Mouse (Mus musculus) heart, embryonic 16.5 days (tissue): ENCODE data around the gene Gal3st2c. TPM values are rescaled to one million over a fixed set of nuclear protein-coding genes. Genes with fewer than 3 reads are reported as not detected.

Source experiments
- ATAC-seq: fragments of 200-750 bp; cut with Nextera tagmentation; replicated peaks from 2 replicates; pipeline ENCODE4 v1.8.0; 2017; ENCODE audit warnings: moderate number of reproducible peaks; ENCODE audit not compliant: insufficient read depth, low FRiP score; ENCODE audit errors: extremely low read depth
- H3K27ac ChIP-seq: fragments of 300-500 bp; sonication (generic); 2 replicates; pipeline ENCODE4 v1.5.1; 2014; ENCODE audit warnings: mild to moderate bottlenecking, low read length, control low read depth, moderate library complexity
- H3K27me3 ChIP-seq: fragments of 300-500 bp; sonication (generic); 2 replicates; pipeline ENCODE4 v1.6.1; 2014; ENCODE audit warnings: low read length, mixed read lengths; ENCODE audit not compliant: control insufficient read depth, insufficient read depth
- H3K36me3 ChIP-seq: fragments of 300-500 bp; sonication (generic); 2 replicates; pipeline ENCODE4 v1.6.1; 2014; ENCODE audit not compliant: control insufficient read depth, insufficient read depth
- H3K4me1 ChIP-seq: fragments of 300-500 bp; sonication (generic); 2 replicates; pipeline ENCODE4 v1.6.1; 2014; ENCODE audit warnings: low read length, mixed read lengths; ENCODE audit not compliant: control insufficient read depth, insufficient read depth
- H3K4me2 ChIP-seq: fragments of 300-500 bp; sonication (generic); 2 replicates; pipeline ENCODE4 v1.6.1; 2014; ENCODE audit warnings: low read depth, mild to moderate bottlenecking, control low read depth, low read length
- H3K4me3 ChIP-seq: fragments of 300-500 bp; sonication (generic); 2 replicates; pipeline ENCODE4 v1.5.1; 2014; ENCODE audit warnings: mild to moderate bottlenecking, control low read depth, low read length
- H3K9ac ChIP-seq: fragments of 300-500 bp; sonication (generic); 2 replicates; pipeline ENCODE4 v1.6.1; 2014; ENCODE audit warnings: low read length, control low read depth
- H3K9me3 ChIP-seq: fragments of 300-500 bp; sonication (generic); replicated peaks from 2 replicates; pipeline ENCODE4 v1.6.1; 2016; ENCODE audit warnings: low read length; ENCODE audit not compliant: control insufficient read depth
- WGBS: fragments of 180-500 bp; shearing (Covaris S2); extraction: QIAGEN DNeasy Blood & Tissue Kit; methylation state at CpG from one replicate; pipeline ENCODE4 v1.1.7; 2014; 5-methylcytosine and 5-hydroxymethylcytosine counted together
- polyA plus RNA-seq: library from polyadenylated mRNA; unstranded; fragments of >200 nt; fragmentation: Nextera tagmentation; extraction: Ambion mirVana; gene quantifications from 2 replicates; pipeline ENCODE4 v1.2.1, GENCODE M21; 2015

The Gal3st2c gene
- polyA plus RNA-seq, 1 experiment from 2014 or later = 0.03 TPM

DNA sequence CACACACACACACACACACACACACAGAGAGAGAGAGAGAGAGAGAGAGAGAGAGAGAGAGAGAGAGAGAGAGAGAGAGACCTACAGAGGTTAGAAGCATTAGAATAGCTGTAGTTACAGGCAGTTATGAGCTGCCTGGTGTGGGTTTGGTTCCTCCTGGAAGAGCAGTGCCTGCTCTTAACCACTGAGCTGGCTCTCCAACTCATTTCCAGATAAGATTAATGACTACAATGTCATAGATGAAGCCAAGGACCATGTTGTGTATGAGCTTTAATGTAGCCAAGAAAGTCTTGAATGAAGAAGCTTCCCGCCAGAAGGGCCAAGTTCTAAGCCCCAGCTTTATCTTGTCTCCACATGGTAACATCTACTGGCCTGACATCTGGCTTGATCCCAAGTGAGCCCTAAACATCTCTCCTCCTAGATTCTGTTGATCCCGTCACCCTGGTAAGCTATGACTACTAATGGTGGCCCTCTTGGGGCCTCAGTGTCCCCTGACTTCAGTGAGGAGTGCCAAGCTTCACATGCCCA, 42.8 kb downstream of the Gal3st2c start:
- Histone ChIP-seq H3K4me1 (peaks cover 5% of the 10 kb centered on the region; the same call in 1 of the 2 replicates), H3K4me3 (no peak overlapping the region), H3K27me3 (no peaks in the 10 kb centered on the region), H3K4me2 (no peak overlapping the region), H3K9ac (no peak overlapping the region), H3K27ac (no peak overlapping the region), H3K36me3 (no peaks in the 10 kb centered on the region), H3K9me3 (no peaks in the 10 kb centered on the region)
- WGBS = 75% methylated on average over 2 of the region's 2 CpGs
- ATAC-seq = no peak

DNA sequence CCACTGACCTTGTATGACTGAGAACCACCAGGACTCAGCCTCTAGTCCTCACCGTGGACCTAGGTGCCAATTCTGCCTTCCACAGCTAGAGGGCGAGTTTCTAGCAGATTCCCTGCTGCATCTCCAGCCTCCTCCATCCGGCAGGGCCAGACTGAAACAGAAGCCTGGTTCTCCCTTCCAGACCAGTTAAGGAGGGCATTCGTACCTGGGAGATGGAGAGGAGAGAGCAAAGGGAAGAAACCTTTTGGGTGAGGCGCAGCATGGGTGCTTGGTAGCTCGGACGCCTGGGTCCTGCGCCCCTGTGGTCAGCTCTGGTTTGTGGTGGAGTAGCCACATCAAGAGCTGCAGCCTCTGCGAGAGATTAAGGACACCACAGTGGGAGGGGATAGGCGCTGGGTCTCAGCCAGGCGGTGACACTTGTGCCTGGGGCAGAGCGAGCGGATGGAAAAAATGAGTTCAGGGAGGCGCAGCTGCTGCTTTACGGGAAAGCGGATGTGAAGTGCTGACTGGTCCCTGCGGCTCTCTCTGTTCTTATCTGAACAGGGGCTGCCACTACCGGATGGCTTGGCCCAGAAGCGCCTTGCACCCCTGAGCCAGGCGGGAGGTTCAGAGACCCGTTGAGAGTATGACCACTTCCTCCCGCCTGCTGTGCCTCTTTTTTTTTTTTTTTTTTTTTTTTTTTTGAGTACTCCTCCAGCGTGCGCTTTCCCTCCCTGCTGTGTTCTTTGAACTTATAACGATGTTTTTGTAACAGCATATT, 44.9 kb downstream of the Gal3st2c start:
- Histone ChIP-seq H3K27ac (peak overlapping the region; percentile 91), H3K9ac (peak overlapping the region; percentile 54), H3K27me3 (no peaks in the 10 kb centered on the region), H3K9me3 (no peaks in the 10 kb centered on the region), H3K4me2 (peak overlapping the region; percentile 89), H3K4me3 (peak overlapping the region; percentile 54), H3K36me3 (no peaks in the 10 kb centered on the region), H3K4me1 (peaks cover 5% of the 10 kb centered on the region; the same call in 1 of the 2 replicates)
- under 1% methylated on average over 25 of the region's 25 CpGs for WGBS
- ATAC-seq = peak; percentile 90

DNA sequence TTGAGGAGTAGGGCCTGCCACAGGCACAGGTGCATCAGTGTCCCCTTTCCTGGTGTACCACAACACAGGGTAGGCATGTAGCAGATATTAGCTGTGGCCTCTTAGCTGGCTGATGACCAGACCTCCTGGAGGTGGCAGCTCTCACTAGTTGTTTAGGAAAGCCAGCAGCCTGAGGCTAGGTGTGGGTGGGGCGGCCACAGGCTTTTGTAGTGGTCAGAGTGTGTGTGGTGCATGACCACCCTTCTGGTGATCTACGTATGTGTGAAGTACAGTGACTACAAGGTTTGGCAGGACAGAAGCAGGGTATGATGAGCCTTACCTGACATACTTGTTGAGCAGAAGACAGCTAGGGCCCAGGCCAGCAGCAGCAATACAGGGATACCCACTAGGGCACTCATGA, 50.1 kb downstream of the Gal3st2c start:
- no peaks in the 10 kb centered on the region for H3K36me3 ChIP-seq
- no peak overlapping the region for H3K4me3 ChIP-seq
- H3K4me1 ChIP-seq = peaks cover 5% of the 10 kb centered on the region; the same call in 1 of the 2 replicates
- no peak overlapping the region for H3K4me2 ChIP-seq
- no peaks in the 10 kb centered on the region for H3K9me3 ChIP-seq
- no peaks in the 10 kb centered on the region for H3K27me3 ChIP-seq
- WGBS = 88% methylated on average over 2 of the region's 2 CpGs
- no peak for ATAC-seq
- no peak overlapping the region for H3K27ac ChIP-seq
- H3K9ac ChIP-seq = no peak overlapping the region

DNA sequence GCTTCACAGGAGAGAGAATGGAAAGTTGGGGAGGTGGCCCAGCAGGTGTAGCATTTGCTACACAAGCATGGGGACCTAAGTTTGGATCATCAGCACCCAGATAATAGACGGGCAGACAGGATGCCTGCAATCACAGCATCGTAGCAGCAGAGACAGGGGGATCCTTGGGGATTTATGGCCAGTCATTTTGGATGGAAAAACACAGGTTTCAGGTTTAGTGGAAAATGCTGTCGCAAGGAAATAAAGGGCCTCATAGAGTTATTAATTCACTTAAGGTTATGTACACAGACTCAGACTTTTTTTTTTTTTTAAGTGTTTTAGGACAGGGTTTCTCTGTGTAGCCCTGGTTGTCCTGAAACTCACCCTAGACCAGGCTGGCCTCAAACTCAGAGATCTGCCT, 55.2 kb downstream of the Gal3st2c start:
- Histone ChIP-seq H3K4me1 (no peaks in the 10 kb centered on the region), H3K9me3 (no peaks in the 10 kb centered on the region), H3K36me3 (no peaks in the 10 kb centered on the region), H3K4me3 (no peak overlapping the region), H3K27me3 (no peaks in the 10 kb centered on the region), H3K27ac (no peak overlapping the region), H3K4me2 (no peak overlapping the region), H3K9ac (no peak overlapping the region)
- ATAC-seq = no peak
- WGBS = 65% methylated on average over 3 of the region's 3 CpGs

DNA sequence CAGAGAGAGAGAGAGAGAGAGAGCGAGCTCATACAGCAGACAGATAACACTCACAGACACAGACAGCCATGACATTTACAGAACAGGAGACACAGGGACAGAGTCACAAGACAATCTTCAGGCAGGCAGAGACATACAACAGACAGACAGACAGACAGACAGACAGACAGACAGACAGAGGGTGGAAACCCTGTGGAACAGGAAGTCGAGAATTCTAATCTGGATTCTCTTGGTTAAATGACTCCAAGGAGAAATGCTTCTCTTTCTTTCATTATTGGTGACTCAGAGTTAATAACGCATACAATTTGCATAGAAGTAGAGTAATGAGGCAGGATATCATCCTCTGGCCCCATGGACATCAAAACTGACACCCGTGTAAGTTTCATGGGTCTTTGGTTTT, 56.2 kb downstream of the Gal3st2c start:
- no peak for ATAC-seq
- 73% methylated on average over 4 of the region's 4 CpGs for WGBS

DNA sequence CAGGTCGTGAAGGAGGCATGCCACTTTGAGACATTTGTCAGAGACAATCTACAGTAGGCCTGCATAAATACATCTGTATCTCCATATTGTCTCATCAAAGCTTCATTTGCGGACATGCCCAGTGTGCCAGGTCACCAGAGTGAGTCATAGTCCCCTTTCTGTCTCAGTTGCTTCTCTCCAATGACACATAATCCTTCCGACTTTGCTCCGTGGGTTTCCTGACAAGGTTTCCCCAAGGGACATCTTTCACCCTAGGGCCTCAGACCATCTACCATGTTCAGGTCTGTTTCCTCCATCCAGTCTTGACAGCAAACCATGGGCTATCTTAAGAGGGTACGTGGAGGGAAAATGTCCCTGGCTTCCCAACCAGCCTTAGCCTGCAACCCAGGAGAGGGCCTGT, 60.8 kb downstream of the Gal3st2c start:
- Histone ChIP-seq H3K9me3 (no peaks in the 10 kb centered on the region), H3K27me3 (no peaks in the 10 kb centered on the region), H3K4me3 (no peak overlapping the region), H3K27ac (no peak overlapping the region), H3K4me1 (no peaks in the 10 kb centered on the region), H3K4me2 (no peak overlapping the region), H3K36me3 (no peaks in the 10 kb centered on the region), H3K9ac (no peak overlapping the region)
- no peak for ATAC-seq
- 78% methylated on average over 5 of the region's 5 CpGs for WGBS

More for the DNA sequence above, 56.2 kb downstream of the Gal3st2c start:
- H3K4me2 ChIP-seq = no peak overlapping the region
- no peaks in the 10 kb centered on the region for H3K36me3 ChIP-seq
- H3K4me3 ChIP-seq = no peak overlapping the region
- H3K9ac ChIP-seq = no peak overlapping the region
- no peaks in the 10 kb centered on the region for H3K4me1 ChIP-seq
- no peaks in the 10 kb centered on the region for H3K27me3 ChIP-seq
- no peaks in the 10 kb centered on the region for H3K9me3 ChIP-seq
- no peak overlapping the region for H3K27ac ChIP-seq

DNA sequence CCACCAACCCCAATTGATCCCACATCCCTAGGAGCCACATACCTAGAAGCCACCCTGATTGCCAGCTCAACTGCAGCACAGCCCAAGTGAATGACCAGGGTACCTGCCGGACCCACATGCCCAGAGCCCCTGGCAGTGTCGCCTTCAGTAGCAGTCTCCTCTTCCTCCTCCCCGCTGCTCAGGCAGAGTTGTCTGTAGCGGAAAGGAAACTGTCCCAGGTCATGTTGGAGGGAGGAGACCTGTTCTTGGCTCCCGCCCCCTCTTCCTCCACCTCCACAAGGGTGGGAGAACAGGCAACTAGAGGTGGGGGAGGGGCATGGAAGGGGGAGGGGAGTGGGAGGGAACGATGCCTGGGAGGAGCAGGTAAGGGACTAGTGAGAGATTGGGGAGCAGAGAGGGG, 62.1 kb downstream of the Gal3st2c start, which contains the start of gene Pdcd1:
Gene Pdcd1, minus strand, starts transcription at position 181 of the 400 bp plus-strand sequence.
- no peak within 1 kb of the TSS for H3K9ac ChIP-seq
- H3K4me1 ChIP-seq = no peaks in the 10 kb centered on the region
- no peaks in the 10 kb centered on the region for H3K36me3 ChIP-seq
- 0 out of 2 replicates have a peak, but pooled peaks have one; percentile 11 for ATAC-seq
- no peak within 1 kb of the TSS for H3K27ac ChIP-seq
- H3K27me3 ChIP-seq = no peaks in the 10 kb centered on the region
- H3K9me3 ChIP-seq = no peaks in the 10 kb centered on the region
- H3K4me2 ChIP-seq = no peak within 1 kb of the TSS
- 0 out of 2 replicates have a peak within 1 kb of the TSS, but pooled peaks have one; percentile 9 for H3K4me3 ChIP-seq
- 39% methylated on average over 6 of the region's 6 CpGs for WGBS

DNA sequence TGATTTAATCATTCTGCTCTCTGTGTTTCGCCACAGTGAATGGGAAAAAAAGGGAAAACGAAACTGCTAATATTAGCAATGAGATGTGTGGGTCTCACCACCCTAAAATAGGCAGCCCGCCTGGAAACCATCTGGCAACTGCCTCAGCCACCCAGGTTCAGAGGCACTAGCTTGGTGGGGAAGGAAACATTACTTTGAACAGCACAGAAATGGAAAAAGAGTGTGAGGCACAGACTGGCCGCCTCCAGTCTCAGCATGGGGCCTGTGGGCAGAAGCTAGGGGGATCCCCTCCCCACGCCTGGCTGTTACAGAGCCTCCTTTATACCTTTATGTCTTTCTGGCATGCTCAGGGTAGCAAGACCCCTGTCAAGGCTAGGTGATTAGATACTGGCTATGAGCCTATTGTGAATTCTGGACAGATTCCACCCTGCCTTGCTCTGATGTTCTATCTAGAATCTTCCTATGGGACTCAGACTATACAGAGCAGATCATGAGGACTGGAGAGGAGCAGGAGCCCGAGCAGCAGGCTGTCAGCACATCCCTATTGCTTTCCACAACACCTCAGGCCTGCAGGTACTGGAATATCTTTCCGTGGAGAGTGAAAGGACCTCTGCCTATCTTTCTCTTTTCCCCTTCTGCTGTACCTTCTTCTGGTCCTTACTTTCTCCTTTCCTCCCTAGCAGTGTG, 63.4 kb downstream of the Gal3st2c start:
- 53% methylated on average over 7 of the region's 7 CpGs for WGBS
- 0 out of 2 replicates have a peak, but pooled peaks have one; percentile 19 for ATAC-seq
- Histone ChIP-seq H3K9ac (no peak overlapping the region), H3K4me3 (no peak overlapping the region), H3K36me3 (no peaks in the 10 kb centered on the region), H3K27me3 (no peaks in the 10 kb centered on the region), H3K9me3 (no peaks in the 10 kb centered on the region), H3K4me1 (no peaks in the 10 kb centered on the region), H3K27ac (no peak overlapping the region), H3K4me2 (no peak overlapping the region)

DNA sequence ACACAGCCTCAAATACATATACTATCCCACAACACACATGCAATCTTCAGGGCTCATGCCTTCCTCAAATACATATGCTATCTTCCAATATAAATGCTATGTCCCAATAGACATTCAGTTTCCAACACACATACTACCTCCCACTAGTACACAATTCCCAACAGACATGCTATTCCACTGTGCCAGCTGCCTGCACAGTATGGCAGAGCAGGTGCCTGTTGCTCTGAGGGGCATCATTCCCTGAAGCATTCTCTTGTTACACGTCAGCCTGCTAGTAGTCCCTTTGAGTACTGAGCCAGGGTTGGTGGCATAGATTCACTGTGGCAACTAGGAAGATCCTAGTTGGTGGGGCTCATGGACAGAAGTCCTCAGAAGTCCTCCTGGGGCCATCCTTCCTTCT, 64.2 kb downstream of the Gal3st2c start:
- H3K4me2 ChIP-seq = no peak overlapping the region
- no peaks in the 10 kb centered on the region for H3K36me3 ChIP-seq
- 71% methylated on average over 1 of the region's 1 CpGs for WGBS
- no peaks in the 10 kb centered on the region for H3K9me3 ChIP-seq
- H3K4me1 ChIP-seq = no peaks in the 10 kb centered on the region
- H3K4me3 ChIP-seq = no peak overlapping the region
- no peak overlapping the region for H3K9ac ChIP-seq
- H3K27me3 ChIP-seq = no peaks in the 10 kb centered on the region
- ATAC-seq = no peak
- H3K27ac ChIP-seq = no peak overlapping the region
